Mouse (Mus musculus) CH12.LX (cell line): ENCODE measurements at regions not wholly inside any gene's neighbourhood (a gene's known extent, or its start where the extent isn't known, plus 50 kb on each side); places are given as distances from the start of the nearest gene placed in this dataset.

Experiments used
- CHD2 ChIP-seq: IDR thresholded peaks from 2 replicates; pipeline ENCODE4 v1.6.1; 2011; ENCODE audit warnings: low read length, improper control_type of control experiment
- CTCF ChIP-seq, 2 experiments: IDR thresholded peaks in 1 of 2; conservative IDR thresholded peaks in 1 of 2; 2 replicates each; pipeline ENCODE4 v1.5.1; 2011 to 2012; ENCODE audit warnings: low read depth in 2 of 2, low read length in 2 of 2, improper control_type of control experiment in 1 of 2, inconsistent platforms in 1 of 2, mild to moderate bottlenecking in 1 of 2, moderate library complexity in 1 of 2
- E2F4 ChIP-seq: IDR thresholded peaks from 2 replicates; pipeline ENCODE4 v1.6.1; 2011; ENCODE audit warnings: low read depth, low read length, improper control_type of control experiment; ENCODE audit not compliant: insufficient replicate concordance
- EP300 ChIP-seq: IDR thresholded peaks from 2 replicates; pipeline ENCODE4 v1.6.1; 2011; ENCODE audit warnings: low read length, improper control_type of control experiment
- JUND ChIP-seq: conservative IDR thresholded peaks from 2 replicates; pipeline ENCODE4 v1.6.1; 2011; ENCODE audit warnings: low read depth, low read length, improper control_type of control experiment
- MAX ChIP-seq: IDR thresholded peaks from 2 replicates; pipeline ENCODE4 v1.6.1; 2011; ENCODE audit warnings: low read length, improper control_type of control experiment
- MXI1 ChIP-seq: IDR thresholded peaks from 2 replicates; pipeline ENCODE4 v1.6.1; 2011; ENCODE audit warnings: mild to moderate bottlenecking, low read depth, low read length, improper control_type of control experiment
- POLR2A ChIP-seq: IDR thresholded peaks from 2 replicates; pipeline ENCODE4 v1.6.1; 2011; ENCODE audit warnings: low read depth, mild to moderate bottlenecking, improper control_type of control experiment, low read length
- POLR2AphosphoS2 ChIP-seq: IDR thresholded peaks from 2 replicates; pipeline ENCODE4 v1.6.1; 2011; ENCODE audit warnings: low read depth, low read length, improper control_type of control experiment
- RAD21 ChIP-seq: IDR thresholded peaks from 2 replicates; pipeline ENCODE4 v1.6.1; 2011; ENCODE audit warnings: low read depth, mild to moderate bottlenecking, low read length, improper control_type of control experiment, moderate library complexity
- SIN3A ChIP-seq: IDR thresholded peaks from 2 replicates; pipeline ENCODE4 v1.6.1; 2012; ENCODE audit warnings: low read length, improper control_type of control experiment, inconsistent platforms
- TBP ChIP-seq: conservative IDR thresholded peaks from 2 replicates; pipeline ENCODE4 v1.6.1; 2011; ENCODE audit warnings: low read depth, low read length, improper control_type of control experiment
- ZMIZ1 ChIP-seq: IDR thresholded peaks from 2 replicates; pipeline ENCODE4 v1.6.1; 2012; ENCODE audit warnings: low read depth, mild to moderate bottlenecking, inconsistent platforms, low read length, improper control_type of control experiment
- ZNF384 ChIP-seq: IDR thresholded peaks from 2 replicates; pipeline ENCODE4 v1.6.1; 2012; ENCODE audit warnings: low read depth, low read length, improper control_type of control experiment, inconsistent platforms

- no peak for TF ChIP-seq CTCF (conservative IDR thresholded peaks at IDR 0.05 in 1 of 2, IDR thresholded peaks at IDR 0.05 in 1 of 2; ENCODE audit: low read depth in 2 of 2, low read length in 2 of 2)
- no peak for TF ChIP-seq MAX
- no peak for TF ChIP-seq POLR2A
- no peak for TF ChIP-seq E2F4
- no peak for TF ChIP-seq POLR2AphosphoS2
- TF ChIP-seq CHD2, result no peak
- TF ChIP-seq RAD21, result no peak
- no peak for TF ChIP-seq TBP
- no peak for TF ChIP-seq EP300
- TF ChIP-seq MXI1, result no peak
- no peak for TF ChIP-seq JUND
- TF ChIP-seq ZMIZ1, result no peak
- no peak for TF ChIP-seq ZNF384
- TF ChIP-seq SIN3A, result no peak
Observed at GRCm38 (mm10) chr17:4250476-4250875, 554.4 kb upstream of the Nox3 start.
